Mouse (Mus musculus) G1E (cell line): ENCODE data around the gene Nedd4.

Experiments
- CTCF ChIP-seq: IDR thresholded peaks from 2 replicates; pipeline ENCODE4 v1.5.1; 2012; ENCODE audit warnings: low read depth, low read length, inconsistent platforms, mixed read lengths
- GATA2 ChIP-seq: IDR thresholded peaks from 2 replicates; pipeline ENCODE4 v1.6.1; 2012; ENCODE audit warnings: low read depth, low read length, inconsistent platforms, borderline replicate concordance

DNA sequence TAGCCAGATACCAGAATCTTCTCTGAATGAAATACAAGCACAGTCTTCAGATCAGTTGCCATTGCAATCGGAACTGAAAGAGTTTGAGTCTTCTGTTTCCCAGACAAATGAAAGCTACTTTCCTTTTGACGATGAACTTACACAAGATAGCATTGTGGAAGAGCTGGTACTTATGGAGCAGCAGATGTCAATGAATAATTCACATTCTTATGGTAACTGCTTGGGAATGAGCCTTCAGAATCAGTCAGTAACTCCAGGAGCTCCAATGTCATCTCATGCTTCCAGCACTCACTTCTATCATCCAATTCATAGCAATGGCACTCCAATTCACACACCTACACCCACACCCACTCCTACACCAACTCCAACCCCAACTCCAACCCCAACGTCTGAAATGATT, 44.1 kb upstream of the Nedd4 start:
- no peak for TF ChIP-seq CTCF
- TF ChIP-seq GATA2: no peak
